Mouse (Mus musculus): ENCODE data around the gene Psg17.
"Not testable (repeated sequence)": the region's sequence is repeated elsewhere in the genome, so short reads cannot be mapped to it uniquely, and the experiment has no call there.

Psg17 gene

DNA sequence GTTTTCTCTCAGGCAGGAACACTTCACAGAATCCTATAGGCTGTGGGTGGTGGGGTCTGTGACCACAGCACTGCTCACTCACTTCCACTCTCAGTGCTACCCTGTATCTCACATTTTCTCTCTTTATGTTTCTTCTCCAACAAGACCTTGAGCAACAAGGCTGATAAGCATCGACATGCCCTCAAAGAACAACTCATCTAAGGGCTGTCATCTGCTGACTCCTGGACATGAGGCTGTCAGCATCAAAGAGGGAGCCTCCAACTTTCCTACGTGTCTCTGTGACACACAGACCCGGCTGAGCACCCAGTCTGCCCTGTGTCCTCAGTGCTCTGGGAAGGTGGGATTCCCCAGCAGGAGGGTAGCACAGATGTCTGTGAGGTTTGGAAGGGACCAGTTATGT, at the start of gene Psg17:
Gene Psg17 (minus strand): TSS at position 101 of the 400 bp plus-strand sequence.
- DNase-seq (ENCODE audit: low spot score in 2 of 2) = no peak

DNA sequence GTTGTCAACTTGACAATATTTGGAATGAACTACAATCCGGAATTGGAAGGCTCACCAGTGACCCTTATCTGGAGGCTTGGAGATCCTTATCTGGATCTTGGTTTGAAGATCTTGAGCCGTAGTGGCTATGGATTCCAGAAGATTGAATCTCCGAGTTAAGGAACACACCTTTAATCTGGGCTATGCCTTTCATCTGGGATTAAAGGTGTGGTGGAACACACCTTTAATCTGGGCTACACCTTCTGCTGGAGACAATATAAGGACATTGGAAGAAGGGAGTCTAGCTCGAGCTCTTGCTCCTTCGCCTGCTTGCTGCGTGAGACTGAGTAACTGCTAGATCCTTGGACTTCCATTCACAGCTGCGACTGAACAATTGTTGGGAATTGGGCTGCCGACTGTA, 49.6 kb upstream of the Psg17 start, which contains the start of gene Pglyrp1:
Gene Pglyrp1 (plus strand): TSS at position 301 of the 400 bp plus-strand sequence.
- DNase-seq (ENCODE audit: low spot score in 2 of 2) = not testable (repeated sequence)

DNA sequence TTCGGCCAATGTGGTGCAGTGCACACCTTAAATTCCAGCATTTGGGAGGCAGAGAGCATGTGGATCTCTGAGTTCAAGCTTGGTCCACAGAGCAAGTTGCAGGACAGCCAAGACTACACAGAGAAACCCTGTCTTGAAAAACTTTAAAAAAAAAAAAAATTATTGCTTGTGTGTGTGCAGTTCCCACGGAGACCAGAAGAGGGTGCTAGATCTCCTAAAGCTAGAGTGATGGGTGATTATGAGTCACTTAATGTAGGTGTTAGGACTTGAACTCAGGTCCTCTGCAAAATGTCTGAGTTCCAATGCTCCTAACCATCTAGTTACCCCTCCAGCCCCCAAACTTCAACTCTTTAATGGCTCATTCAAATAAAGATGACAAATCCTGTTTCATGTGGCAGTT, 47.1 kb upstream of the Psg17 start:
- no peak for DNase-seq (ENCODE audit: low spot score in 2 of 2)

DNA sequence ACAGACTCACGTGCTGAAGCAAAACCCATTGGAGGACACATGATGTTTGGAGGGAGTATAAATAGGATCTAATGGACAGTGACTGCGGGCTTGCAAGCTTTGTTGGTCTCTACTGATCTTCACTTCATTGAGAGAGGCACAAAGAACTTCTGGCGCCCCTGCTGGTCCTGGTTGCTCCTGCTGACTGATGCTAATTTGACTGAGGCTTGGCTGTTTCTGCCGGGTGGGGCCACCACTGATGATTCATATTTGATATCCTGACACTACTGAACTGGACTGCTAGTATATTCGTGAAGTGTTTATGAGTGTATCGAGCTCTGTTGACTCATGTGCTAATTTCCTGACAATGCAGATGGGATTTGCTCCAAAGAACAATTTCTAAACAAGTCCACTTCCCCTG, 41.4 kb upstream of the Psg17 start:
- DNase-seq (ENCODE audit: low spot score in 2 of 2) = no peak

DNA sequence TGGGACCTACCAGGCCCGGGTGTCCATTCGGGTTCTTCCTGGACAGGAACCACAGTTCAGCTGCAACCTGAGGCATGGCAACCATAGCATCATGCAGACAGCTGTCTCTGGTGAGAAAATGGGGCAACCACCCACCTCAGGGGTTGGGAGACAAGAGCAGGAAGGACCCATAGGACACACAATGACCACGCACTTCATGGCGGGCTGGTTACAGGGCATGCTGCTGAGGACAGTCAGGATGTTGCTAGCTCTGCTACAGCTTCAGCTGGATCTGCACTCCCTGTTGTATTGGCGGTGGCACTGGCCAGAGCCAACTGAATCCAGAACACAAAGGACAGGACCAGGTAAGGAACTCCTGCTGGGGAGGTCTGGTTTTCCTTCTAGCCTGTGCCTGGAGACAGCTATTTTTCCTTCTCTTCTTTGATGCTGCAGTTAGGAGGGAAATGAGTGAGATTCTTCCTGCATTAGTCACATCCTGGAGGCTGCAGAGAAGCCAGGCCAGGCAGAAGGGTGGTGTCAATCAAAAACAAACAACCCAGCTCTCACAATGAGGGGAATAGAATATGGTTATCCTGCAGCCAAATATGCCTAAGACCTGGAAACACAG, 37.0 kb upstream of the Psg17 start:
- peak in 1 of 2 experiments; percentile 16 for DNase-seq (ENCODE audit: low spot score in 2 of 2)

DNA sequence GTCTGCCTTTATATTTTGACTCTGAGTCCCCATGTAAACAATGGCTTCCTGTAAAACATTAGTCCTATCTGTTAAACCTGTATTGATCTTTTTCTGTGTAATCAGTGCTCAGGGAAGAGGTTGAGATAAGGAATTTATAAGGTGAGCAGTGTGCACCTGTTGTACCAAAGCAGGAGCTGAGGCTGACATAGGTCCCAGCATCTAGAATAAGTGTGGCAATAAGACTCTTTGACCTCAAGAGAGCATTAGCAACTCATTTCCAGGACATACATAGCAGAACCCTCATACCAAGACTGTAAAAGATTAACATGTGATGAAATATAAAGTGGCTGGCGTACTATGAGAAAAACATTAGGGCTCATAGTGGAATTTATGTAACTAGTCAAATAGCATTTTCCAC, 27.0 kb upstream of the Psg17 start:
- DNase-seq (ENCODE audit: low spot score in 2 of 2) = no peak

DNA sequence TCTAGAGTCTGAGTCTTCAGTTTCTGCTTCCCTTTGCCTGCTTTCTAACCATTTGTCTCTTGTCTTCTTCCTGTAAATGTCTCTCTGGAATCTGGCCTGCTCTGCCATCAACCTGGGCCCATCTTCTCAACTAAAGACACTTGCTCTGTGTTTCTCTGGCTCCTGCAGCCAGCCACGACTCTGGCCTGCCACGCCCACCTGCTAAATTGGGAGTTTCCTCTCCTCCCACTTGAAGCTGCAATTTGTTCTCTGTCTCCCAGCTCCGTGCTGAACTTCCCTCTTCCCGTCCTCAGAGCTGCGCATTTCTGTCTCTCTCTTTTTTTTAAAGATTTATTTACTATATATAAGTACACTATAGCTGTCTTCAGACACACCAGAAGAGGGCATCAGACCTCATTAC, 23.4 kb upstream of the Psg17 start:
- no peak for DNase-seq (ENCODE audit: low spot score in 2 of 2)

DNA sequence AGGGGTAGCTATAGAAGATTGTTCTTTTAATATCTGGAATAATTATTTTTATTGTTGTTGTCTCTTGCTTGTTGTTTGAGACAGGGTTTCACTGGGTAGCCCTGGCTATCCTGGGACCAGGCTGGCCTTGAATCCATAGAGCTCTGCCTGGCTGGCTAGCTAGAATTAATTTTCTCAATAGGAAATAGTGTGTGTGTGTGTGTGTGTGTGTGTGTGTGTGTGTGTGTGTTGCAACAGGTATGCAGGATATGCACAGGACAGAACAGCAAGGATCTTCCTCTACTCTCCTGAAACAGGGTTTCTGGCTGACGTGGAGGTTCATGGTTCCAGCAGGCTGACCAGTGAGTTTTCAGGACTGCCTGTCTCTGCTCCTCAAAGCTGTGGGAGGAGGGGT, 19.8 kb upstream of the Psg17 start:
- no peak for DNase-seq (ENCODE audit: low spot score in 2 of 2)

DNA sequence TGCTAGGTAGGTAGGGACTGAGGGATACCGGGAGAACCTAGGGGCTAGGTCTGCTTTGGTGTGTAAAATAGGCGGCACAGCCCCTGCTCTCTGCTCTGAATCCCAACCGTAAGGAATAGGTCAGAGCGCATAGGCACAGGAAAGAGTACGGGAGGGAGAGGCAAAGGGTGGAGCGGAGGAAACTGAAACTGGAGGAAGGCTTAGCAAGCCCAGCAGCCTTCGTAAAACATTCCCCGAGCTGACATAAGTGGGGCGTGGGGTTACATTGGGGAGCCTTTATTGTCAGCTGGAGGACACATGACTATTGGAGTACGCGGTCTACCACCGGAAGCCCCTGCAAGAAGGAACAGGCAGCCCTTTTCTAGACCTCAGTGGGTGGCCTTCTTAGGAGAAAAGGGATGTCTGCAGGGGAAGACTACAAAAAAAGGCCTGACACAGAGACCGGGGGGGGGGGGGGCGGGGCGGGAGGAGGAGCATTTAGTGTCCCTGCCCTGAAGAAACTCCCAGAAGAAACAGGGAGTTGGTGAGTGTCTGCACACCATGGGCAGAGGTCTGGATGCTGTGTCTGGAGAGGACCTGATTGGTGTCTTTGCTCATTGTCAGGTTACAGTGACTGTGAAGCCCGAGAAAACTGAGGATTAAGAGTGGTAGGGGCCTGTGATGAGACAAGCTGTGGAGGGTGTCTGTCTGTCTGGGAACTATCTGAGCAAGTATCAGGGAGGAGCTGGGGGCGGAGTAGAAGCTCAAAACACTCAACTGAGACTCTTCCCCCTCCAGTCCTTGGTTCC, 19.2 kb upstream of the Psg17 start:
- DNase-seq (ENCODE audit: low spot score in 2 of 2) = peak in 1 of 2 experiments; percentile 70

DNA sequence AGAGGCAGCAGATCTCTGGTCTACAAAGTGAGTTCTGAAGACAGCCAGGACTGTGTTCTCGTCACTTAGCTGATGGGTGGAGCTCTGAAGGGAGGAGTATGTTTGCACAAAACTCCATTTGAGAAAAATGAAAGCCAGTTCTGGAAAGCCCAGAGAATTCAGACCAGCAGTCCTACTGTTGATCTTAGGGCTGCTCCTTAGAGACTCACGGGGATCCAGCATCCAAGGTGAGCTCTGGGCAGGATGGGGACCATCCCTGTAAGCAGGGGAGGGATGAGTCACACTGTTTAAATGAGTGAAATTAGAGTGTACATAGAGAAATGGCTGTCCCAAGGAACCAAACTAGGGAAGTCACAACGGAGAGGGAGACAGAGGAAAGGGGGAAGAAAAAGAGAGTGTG, 18.5 kb upstream of the Psg17 start, which contains the start of gene Mill2:
Gene Mill2 (plus strand): TSS at position 102 of the 400 bp plus-strand sequence.
- DNase-seq (ENCODE audit: low spot score in 2 of 2) = no peak

DNA sequence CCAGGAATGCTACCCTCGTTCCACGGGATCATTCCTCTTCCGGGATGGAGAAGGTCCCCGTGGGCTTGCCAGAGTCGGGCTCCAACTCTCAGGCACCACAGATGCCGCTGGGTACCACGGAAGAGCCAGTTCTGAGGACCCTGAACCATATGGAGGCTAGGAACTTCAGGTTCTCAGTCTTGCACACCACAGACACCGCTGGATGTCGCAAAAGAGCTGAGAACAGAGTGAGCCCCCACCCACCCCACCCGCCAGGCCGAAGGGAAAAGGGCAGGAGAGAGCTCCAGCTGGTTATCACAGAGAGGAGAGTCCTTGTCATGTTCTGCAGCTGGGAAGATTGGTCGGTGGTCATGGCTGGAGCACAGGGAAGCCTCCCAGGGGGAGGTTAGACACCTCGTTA, 10.9 kb upstream of the Psg17 start:
- DNase-seq (ENCODE audit: low spot score in 2 of 2) = no peak

DNA sequence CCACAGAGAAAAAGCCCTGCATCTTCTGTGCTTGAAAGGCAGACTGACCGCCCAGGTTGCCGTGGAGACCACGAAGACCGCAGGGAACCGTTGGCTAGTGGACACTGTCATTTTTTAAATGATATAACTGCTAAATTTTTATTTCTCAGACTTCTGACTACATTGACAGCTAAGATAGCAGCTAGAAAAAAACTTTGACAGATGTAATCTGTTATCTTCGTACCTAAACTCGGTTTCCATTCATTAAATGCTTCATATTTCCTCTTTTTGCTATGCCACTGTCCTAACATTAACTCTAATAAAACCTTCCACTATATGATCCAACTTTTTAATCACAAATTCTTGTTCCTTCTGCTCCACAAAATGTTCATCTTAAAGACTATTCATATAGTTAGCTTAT, 8.1 kb upstream of the Psg17 start:
- no peak for DNase-seq (ENCODE audit: low spot score in 2 of 2)

DNA sequence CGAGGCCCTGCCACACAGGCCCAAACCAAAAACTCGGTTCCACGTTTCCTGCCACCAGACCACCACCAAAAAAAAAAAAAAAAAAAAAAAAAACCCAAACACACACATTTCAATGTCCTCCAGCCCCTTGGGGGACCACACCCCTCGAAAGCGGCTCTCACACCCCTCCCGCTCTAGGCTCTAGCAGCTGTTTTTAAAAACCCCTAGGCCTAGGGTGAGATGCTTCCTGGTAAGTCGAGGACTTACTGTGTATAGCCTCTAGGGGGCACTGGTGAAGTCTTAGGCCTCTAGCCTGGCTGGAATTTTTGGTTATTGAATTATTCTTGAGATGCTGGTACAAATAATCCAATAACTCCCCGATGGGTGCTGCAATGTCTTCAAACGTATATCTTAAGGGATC, 7.2 kb upstream of the Psg17 start:
- DNase-seq (ENCODE audit: low spot score in 2 of 2) = no peak

DNA sequence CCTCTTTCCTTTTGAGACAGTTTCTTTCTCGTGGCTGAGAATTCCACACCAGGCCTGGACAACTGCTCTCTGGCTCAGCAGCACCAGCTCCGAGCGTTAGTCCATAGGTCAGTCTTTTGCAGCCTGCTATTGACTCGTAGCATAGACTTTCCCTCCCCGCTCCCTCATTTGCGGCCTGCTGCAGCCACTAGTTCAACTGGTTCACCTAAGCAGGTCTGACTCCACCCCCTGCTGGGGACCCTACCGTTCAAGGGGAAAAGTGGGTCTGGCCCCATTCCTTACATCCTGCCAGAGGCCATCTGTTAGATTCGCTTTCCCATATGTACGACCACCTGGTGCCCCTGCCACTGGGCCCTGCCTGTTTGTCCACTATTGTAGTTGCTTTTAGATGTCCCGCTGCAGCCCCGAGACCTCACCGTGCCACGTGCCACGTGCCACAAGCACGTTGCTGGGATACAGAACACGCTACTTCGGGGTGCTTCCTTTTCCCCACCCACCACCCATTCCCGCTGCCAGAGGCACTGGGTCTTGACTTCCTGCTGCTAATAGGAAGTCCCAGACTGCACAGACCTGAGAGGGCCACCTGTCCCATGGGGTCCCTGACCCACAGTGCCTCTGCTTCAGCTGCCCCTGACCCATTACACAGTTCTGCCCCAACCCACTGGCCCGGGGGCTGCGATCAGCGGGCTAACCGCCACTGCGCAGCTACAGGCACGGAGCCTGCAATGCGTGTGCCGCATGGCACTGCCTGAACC, 6.6 kb upstream of the Psg17 start:
- DNase-seq (ENCODE audit: low spot score in 2 of 2) = no peak

DNA sequence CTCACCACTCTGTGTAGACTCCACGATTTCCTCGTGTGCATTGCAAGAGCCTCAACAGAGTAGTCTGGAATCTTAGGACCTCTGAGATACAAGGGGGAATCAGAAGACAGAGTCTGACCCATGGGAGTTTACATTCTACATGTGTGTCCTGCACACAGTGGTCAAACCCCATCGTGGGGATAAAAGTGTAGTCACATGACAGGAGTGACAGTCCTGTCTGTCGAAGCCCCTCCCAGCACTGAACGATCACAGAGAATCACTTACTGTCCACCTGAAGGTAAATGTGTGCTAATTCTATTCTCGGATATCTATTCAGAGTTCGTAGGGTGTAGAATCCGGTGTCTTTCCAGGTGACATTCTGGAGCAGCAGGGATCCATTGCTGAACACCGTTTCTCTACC, 3.1 kb downstream of the Psg17 start:
- no peak for DNase-seq (ENCODE audit: low spot score in 2 of 2)

DNA sequence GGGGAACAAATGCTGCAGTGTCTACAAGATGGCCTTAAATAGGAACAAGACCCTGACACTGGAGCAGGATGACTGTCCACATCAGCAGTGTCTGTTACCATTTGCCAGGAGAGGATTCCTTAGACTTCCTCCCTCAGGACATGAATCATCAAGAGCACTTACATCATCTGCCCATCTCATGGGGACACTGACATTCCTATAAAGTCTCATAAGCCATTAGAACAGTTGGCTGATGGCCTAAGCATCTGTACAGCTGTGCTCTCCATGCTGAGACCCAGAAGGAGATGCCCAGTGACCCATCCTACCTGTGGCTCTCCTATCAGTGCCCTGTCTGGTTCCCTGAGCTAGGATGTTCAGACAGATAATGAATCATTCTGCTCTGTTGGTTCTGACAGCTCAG, 17.9 kb downstream of the Psg17 start:
- no peak for DNase-seq (ENCODE audit: low spot score in 2 of 2)

DNA sequence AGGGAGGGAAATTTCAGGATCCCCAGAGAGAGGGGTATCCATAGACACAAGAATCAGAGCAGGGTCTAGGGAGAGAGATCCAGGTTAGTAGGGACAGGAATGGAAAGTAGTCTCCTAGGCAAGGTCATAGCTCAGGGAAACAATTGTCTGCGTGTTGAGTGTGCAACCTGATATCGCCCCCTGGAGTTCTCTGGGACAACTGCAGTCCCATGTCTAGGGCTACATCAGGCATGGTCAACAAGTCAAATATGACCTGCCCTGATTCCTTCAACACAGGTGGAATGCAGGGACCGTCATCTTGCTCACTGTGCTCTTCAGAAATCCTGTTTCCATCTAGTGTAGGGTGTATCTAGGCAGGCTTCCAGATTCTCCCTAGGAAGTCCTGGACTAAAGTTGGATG, 22.3 kb downstream of the Psg17 start:
- no peak for DNase-seq (ENCODE audit: low spot score in 2 of 2)

DNA sequence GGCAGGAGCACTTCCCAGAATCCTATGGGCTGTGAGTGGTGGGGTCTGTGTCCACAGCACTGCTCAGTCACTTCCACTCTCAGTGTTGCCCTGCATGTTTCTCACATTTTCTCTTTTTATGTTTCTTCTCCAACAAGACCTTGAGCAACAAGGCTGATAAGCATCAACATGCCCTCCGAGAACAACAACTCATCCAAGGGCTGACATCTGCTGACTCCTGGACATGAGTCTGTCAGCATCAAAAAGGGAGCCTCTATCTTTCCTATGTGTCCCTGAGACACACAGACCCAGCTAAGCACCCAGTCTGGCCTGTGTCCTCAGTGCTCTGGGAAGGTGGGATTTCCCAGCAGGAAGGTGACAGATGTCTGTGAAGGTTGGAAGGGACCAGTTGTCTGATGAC, 23.0 kb downstream of the Psg17 start, which contains the start of gene Psg19:
Gene Psg19 (minus strand): TSS at position 101 of the 400 bp plus-strand sequence.
- no peak for DNase-seq (ENCODE audit: low spot score in 2 of 2)

DNA sequence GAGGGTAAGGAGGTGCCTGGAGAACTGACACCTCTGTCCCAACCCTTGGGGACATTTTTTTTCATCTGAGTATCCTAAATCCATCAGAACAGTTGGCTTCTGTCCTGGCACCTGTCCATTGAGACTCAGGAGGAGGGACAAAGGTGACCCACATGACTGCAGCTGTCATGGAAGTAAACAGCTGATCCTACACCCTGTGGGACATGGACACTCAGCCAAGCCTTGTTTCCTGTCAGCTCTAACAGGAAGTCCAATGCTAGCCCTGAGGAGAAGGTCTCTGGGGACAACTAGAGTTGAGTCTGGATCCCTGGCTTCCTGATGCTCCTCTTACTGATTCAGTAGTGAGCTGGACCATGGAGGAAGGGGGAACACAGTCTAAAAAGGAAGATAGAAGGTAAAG, 30.7 kb downstream of the Psg17 start:
- DNase-seq (ENCODE audit: low spot score in 2 of 2) = not testable (repeated sequence)

DNA sequence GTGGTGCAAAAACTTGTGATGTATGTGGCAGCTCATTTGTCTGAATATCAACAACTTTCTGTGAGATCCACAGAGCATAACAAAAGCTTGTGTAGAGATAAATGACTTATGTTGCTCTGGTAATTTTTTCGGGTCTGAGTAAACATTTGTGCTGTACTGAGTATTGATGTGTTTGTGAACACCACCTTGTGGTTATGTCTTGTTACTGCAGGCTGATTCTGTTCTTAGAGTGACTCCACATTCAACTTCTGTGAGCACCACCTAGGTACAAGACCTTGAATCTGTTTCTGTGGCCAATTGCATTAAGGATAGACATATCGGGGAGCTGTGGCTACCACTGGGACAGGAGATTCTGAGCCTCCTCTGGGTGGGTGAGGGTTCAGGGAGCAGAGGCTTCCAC, 40.1 kb downstream of the Psg17 start:
- not testable (repeated sequence) for DNase-seq (ENCODE audit: low spot score in 2 of 2)

DNA sequence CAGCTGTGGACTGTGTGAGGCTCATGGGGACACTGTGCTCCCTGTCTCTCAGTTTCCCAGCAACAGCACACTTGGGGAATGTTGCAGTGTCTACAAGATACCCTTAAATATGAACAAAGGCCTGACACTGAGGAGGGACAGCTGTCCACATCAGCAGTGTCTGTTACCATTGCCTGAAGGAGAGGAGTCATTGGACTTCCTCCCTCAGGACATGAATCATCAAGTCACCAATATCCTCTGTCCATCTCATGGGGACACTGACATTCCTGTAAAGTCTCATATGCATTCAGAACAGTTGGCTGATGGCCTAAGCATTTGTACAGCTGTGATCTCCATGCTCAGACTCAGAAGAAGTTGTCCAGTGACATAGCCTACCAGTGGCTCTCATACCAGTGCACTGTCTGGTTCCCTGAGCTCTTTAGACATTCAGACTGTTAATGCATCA, 42.0 kb downstream of the Psg17 start:
- no peak for DNase-seq (ENCODE audit: low spot score in 2 of 2)

Measured in urinary bladder, postnatal 4 days (tissue).